Mouse (Mus musculus) spleen, embryonic (tissue): ENCODE data around the gene Ust.
"Not testable (repeated sequence)": the region's sequence is repeated elsewhere in the genome, so short reads cannot be mapped to it uniquely, and the experiment has no call there.

Experiments used
- CTCF ChIA-PET: fragments of 350-600 bp; sonication (Branson Sonifier 250); formaldehyde crosslinking; loops from one replicate; lab custom pipeline; 2022; lab: Charles Lee

The Ust gene

DNA sequence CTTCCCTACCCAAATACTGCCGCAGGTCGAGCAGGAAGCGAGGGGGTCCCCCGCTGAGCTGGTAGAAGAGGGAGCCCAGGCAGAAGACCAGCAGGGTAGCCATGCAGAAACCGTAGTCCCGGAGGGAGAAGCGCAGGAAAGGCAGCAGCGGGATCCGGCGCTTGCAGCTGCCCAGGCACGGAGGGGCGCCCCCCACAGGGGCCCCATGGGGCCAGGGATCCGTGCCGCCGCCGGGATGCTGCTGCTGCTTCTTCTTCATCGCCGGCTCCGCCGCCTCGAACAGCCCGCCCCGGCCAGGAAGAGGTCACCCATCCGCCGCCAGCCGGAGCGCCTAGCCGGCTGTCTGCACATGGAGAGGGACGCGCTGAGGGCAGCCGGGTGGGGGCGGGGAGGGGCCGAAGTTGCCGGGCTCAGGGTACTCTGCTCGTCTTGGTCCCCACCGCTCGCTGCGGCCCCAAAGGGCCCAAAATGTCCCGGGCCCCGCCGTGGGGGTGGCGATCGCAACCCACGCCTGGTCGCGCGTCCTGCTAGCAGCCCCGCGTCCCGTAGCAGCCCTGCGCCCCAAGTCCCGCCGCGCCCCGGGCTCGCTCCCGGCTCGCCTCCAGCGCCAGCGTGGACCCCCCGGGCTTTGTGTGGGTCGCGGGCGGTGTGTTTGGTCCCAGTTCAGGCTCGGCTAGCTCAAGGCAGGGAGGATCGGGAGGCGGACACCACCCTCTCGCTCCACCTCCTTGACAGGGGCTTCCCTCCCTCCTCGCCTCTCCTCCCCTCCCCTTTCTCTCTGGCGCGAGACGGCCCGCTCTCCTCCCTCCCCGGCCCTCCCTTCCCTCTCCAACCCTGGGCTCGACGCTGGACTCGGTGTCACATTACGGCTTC, at the start of gene Ust:
Gene Ust (minus strand): TSS at position 685 of the 873 bp plus-strand sequence.
- CTCF ChIA-PET: no interaction called here

DNA sequence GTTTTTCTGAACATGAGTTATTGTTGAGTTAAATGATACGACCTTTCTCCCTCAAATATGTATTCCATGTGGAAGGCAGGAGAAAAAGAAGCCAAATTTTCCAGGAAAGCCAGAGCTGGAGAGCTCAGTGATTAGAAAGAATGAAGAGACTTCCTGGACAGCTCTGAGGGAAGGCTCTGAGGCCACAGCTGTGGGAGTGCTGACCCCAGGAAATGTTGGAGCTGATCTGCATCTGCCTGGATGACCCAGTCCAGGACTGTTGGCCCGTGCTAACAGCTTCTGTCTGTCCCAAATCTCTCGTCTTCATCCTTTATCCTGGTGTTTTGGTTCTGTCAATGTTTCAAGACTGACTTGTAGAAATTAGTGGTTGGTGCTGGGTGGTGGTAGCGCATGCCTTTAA, 42.7 kb upstream of the Ust start:
- CTCF ChIA-PET: no interaction called here

GRCm38 (mm10) chr10:8559566-8559965, 40.9 kb upstream of the Ust start:
- CTCF ChIA-PET: not testable (repeated sequence)

GRCm38 (mm10) chr10:8552239-8552638, 33.6 kb upstream of the Ust start:
- CTCF ChIA-PET: not testable (repeated sequence)

GRCm38 (mm10) chr10:8551601-8552000, 33.0 kb upstream of the Ust start:
- CTCF ChIA-PET: not testable (repeated sequence)

GRCm38 (mm10) chr10:8541514-8541913, 22.9 kb upstream of the Ust start:
- CTCF ChIA-PET: no interaction called here

DNA sequence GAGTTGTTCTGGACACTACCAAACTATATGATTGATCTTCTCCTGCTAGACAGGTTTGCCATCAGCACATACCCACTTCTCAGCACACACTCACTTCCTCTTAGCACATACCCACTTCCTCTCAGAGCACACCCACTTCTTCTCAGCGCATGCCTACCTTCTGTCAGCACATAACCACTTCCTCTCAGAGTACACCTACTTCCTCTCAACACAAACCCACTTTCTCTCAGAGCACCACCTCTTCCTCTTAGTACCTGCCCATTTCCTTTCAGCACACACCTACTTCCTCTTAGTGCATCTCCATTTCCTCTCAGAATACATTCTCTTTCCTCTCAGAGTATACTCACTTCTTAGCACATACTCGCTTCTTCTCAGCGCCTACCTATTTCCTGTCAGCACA, 16.8 kb upstream of the Ust start:
- CTCF ChIA-PET: no interaction called here

DNA sequence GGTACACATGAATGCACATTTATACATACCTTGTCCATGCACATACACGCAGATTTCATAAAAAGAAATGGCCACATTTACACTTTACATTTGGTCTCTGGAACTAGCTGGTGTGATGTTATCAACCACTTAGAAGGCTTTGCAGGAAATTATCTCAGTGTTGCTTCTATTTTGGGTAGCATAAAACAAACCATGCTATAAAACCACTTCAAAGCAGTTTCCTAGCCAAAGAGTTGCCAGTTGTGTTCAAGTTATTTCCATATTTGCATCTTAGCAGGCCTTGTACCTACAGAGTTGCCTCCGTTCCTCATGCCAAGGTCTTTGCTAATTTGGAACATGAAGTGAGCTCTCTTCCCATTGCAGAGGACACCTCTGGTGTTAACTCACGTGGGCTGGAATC, 13.0 kb upstream of the Ust start:
- CTCF ChIA-PET: no interaction called here

GRCm38 (mm10) chr10:8530505-8531051, 12.0 kb upstream of the Ust start:
- CTCF ChIA-PET: no interaction called here

DNA sequence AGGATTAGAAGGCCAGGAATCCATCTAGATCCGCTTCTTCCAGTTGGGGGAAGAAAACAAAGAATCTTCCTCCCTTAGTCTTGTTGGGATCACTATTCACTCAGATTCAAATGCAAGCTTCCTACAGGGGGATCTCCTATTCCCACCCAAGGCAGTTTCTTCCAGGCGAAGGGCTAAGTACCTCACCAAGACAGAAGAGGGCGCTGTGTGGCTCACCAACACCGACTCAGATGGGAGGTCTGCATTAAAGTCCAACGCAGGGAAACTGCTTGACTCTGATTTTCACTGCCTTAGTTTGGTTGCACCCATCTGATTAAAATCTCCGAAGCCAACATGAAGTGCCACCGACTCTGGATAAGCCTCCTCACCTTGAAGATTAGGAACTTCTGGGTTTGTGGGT, 10.5 kb upstream of the Ust start:
- CTCF ChIA-PET: no interaction called here

DNA sequence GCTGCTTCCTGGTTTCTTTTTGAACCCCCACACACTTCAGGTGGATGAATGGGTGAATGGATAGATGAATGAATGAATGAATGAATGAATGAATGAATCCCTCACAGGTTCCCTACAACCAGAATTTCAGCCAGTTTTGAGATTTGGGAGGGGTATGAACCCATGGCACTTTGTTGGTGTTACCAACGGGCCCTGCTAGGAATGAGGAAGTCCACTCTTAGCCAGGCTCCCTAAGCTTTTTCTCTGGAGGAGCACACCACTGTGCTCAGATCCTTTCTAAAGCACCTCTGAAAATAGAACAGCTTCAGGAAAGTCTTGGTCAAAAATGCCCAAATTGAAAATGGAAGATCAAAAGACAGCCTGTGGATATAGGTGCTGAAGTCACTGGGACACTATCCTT, 6.7 kb upstream of the Ust start:
- CTCF ChIA-PET: no interaction called here

- CTCF ChIA-PET: no interaction called here
Observed at GRCm38 (mm10) chr10:8521536-8521935, 2.9 kb upstream of the Ust start.

- CTCF ChIA-PET: no interaction called here
Observed at GRCm38 (mm10) chr10:8520766-8521395, 2.3 kb upstream of the Ust start.

DNA sequence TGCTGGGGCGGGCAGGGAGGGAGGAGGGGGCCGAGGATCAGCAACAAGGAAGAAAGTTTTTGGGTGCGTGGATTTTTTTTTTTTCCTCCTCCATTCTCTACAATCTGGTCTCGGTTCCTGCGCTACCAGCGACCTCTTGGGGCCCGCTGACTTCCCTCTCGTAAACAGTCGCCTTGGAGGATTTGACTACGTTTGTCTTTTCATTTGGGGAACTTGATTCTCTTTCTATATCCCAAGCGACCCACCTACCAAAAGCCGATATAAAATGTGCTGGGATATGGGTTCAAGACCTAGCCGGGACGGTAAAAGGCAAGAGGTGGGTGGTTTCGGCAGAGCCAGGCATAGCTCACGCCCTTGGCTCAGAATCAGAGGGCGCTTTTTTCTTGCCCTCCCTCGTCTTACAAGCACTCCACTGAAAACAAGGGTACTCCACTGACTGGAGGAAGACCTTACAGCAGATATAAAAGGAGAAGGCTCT, 428 bp upstream of the Ust start:
- CTCF ChIA-PET: interaction anchor here (0.7 kb wide), 1 partner anchor 17 kb away, joined by 3 read pairs; no protein-coding TSS in a partner anchor

- CTCF ChIA-PET: no interaction called here
Observed at GRCm38 (mm10) chr10:8517591-8518140, 959 bp downstream of the Ust start.

GRCm38 (mm10) chr10:8516916-8517524, 1.6 kb downstream of the Ust start:
- CTCF ChIA-PET: no interaction called here

DNA sequence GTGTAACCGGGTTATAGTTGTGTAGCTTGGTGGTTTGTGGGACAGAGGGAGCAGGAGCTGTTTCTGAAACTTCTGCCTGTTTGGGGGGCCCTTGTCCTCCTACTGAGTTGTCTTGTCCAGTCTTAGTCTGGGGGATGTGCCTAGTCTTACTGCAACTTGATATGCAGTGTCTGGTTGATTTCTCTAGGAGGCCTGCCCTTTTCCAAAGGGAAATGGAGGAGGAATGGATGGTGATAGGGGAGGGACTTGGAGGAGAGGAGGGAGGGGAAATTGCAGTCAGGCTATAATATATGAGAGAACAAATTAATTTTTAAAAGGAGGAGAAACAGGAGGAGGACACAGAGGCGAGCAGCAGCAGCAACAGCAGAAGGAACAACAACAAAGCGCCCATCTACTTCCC, 4.9 kb downstream of the Ust start:
- CTCF ChIA-PET: no interaction called here

GRCm38 (mm10) chr10:8512222-8512621, 6.4 kb downstream of the Ust start:
- CTCF ChIA-PET: no interaction called here

- CTCF ChIA-PET: no interaction called here
Observed at GRCm38 (mm10) chr10:8511760-8512159, 6.9 kb downstream of the Ust start.

- CTCF ChIA-PET: no interaction called here
Observed at GRCm38 (mm10) chr10:8506247-8506573, 12.4 kb downstream of the Ust start.

GRCm38 (mm10) chr10:8505346-8506246, 13.0 kb downstream of the Ust start:
- CTCF ChIA-PET: no interaction called here
